Mouse (Mus musculus): ENCODE data around the gene Abtb2. TPM values are rescaled to one million over a fixed set of nuclear protein-coding genes. Genes with fewer than 3 reads are reported as not detected.

Abtb2 gene
- polyA plus RNA-seq, 1 experiment from 2014 or later: 2.1 TPM

GRCm38 (mm10) chr2:103656028-103656427 lies 89.9 kb downstream of the Abtb2 start:
- Histone ChIP-seq H3K4me2 (ENCODE audit: low read depth, low read length) (no peak overlapping the region), H3K27me3 (ENCODE audit: insufficient read depth, low read length) (no peaks in the 10 kb centered on the region), H3K4me1 (ENCODE audit: insufficient read depth) (no peaks in the 10 kb centered on the region), H3K9me3 (ENCODE audit: low read length) (no peaks in the 10 kb centered on the region), H3K9ac (replicated peaks) (no peak overlapping the region), H3K4me3 (ENCODE audit: low read depth, low read length) (no peak overlapping the region), H3K36me3 (replicated peaks; ENCODE audit: insufficient read depth, low read length) (no peaks in the 10 kb centered on the region), H3K27ac (ENCODE audit: low read depth) (no peak overlapping the region)
- no peak for DNase-seq
- TF ChIP-seq CTCF (IDR thresholded peaks at IDR 0.05; ENCODE audit: low read depth) (no peak), EP300 (IDR thresholded peaks at IDR 0.05; ENCODE audit: low read depth) (no peak)
- no peak for ATAC-seq

- Histone ChIP-seq H3K4me3 (ENCODE audit: low read depth, low read length) (no peak overlapping the region), H3K4me2 (ENCODE audit: low read depth, low read length) (no peak overlapping the region), H3K4me1 (ENCODE audit: insufficient read depth) (peaks cover 4% of the 10 kb centered on the region; the same call in 1 of the 2 replicates), H3K27ac (ENCODE audit: low read depth) (no peak overlapping the region), H3K36me3 (replicated peaks; ENCODE audit: insufficient read depth, low read length) (no peaks in the 10 kb centered on the region), H3K27me3 (ENCODE audit: insufficient read depth, low read length) (no peaks in the 10 kb centered on the region), H3K9ac (replicated peaks) (no peak overlapping the region), H3K9me3 (ENCODE audit: low read length) (no peaks in the 10 kb centered on the region)
- TF ChIP-seq EP300 (IDR thresholded peaks at IDR 0.05; ENCODE audit: low read depth) (no peak), CTCF (IDR thresholded peaks at IDR 0.05; ENCODE audit: low read depth) (no peak)
- DNase-seq (no peak), ATAC-seq (no peak)
- WGBS (ENCODE audit: insufficient replicate concordance): 55% methylated on average over 4 of the region's 4 CpGs
Measured at GRCm38 (mm10) chr2:103659167-103659566, 93.1 kb downstream of the Abtb2 start.

GRCm38 (mm10) chr2:103659648-103660556 lies 93.8 kb downstream of the Abtb2 start:
- H3K9ac ChIP-seq (replicated peaks): no peak overlapping the region
- TF ChIP-seq CTCF (IDR thresholded peaks at IDR 0.05; ENCODE audit: low read depth) (no peak), EP300 (IDR thresholded peaks at IDR 0.05; ENCODE audit: low read depth) (no peak)
- H3K27ac ChIP-seq (ENCODE audit: low read depth): no peak overlapping the region
- H3K4me1 ChIP-seq (ENCODE audit: insufficient read depth): peaks cover 4% of the 10 kb centered on the region; the same call in 1 of the 2 replicates
- DNase-seq (no peak), ATAC-seq (no peak)
- no peaks in the 10 kb centered on the region for H3K9me3 ChIP-seq (ENCODE audit: low read length)
- H3K4me2 ChIP-seq (ENCODE audit: low read depth, low read length): no peak overlapping the region
- H3K36me3 ChIP-seq (replicated peaks; ENCODE audit: insufficient read depth, low read length): no peaks in the 10 kb centered on the region
- no peak overlapping the region for H3K4me3 ChIP-seq (ENCODE audit: low read depth, low read length)
- no peaks in the 10 kb centered on the region for H3K27me3 ChIP-seq (ENCODE audit: insufficient read depth, low read length)
- 55% methylated on average over 15 of the region's 15 CpGs for WGBS (ENCODE audit: insufficient replicate concordance)

GRCm38 (mm10) chr2:103661696-103662095 lies 95.6 kb downstream of the Abtb2 start:
- H3K9ac ChIP-seq (replicated peaks): no peak overlapping the region
- TF ChIP-seq EP300 (IDR thresholded peaks at IDR 0.05; ENCODE audit: low read depth) (no peak), CTCF (IDR thresholded peaks at IDR 0.05; ENCODE audit: low read depth) (no peak)
- no peaks in the 10 kb centered on the region for H3K27me3 ChIP-seq (ENCODE audit: insufficient read depth, low read length)
- DNase-seq (no peak), ATAC-seq (no peak)
- peaks cover 4% of the 10 kb centered on the region; the same call in 1 of the 2 replicates for H3K4me1 ChIP-seq (ENCODE audit: insufficient read depth)
- H3K4me3 ChIP-seq (ENCODE audit: low read depth, low read length): no peak overlapping the region
- H3K4me2 ChIP-seq (ENCODE audit: low read depth, low read length): no peak overlapping the region
- H3K36me3 ChIP-seq (replicated peaks; ENCODE audit: insufficient read depth, low read length): no peaks in the 10 kb centered on the region
- WGBS (ENCODE audit: insufficient replicate concordance): 12% methylated on average over 1 of the region's 1 CpGs
- H3K27ac ChIP-seq (ENCODE audit: low read depth): no peak overlapping the region
- no peaks in the 10 kb centered on the region for H3K9me3 ChIP-seq (ENCODE audit: low read length)

- 49% methylated on average over 4 of the region's 4 CpGs for WGBS (ENCODE audit: insufficient replicate concordance)
- Histone ChIP-seq H3K27ac (ENCODE audit: low read depth) (no peak overlapping the region), H3K4me1 (ENCODE audit: insufficient read depth) (peaks cover 4% of the 10 kb centered on the region; the same call in 1 of the 2 replicates), H3K27me3 (ENCODE audit: insufficient read depth, low read length) (no peaks in the 10 kb centered on the region), H3K4me3 (ENCODE audit: low read depth, low read length) (no peak overlapping the region), H3K9ac (replicated peaks) (no peak overlapping the region), H3K9me3 (ENCODE audit: low read length) (no peaks in the 10 kb centered on the region), H3K36me3 (replicated peaks; ENCODE audit: insufficient read depth, low read length) (no peaks in the 10 kb centered on the region), H3K4me2 (ENCODE audit: low read depth, low read length) (no peak overlapping the region)
- ATAC-seq: no peak
- TF ChIP-seq CTCF (IDR thresholded peaks at IDR 0.05; ENCODE audit: low read depth) (no peak), EP300 (IDR thresholded peaks at IDR 0.05; ENCODE audit: low read depth) (no peak)
- no peak for DNase-seq
Measured at GRCm38 (mm10) chr2:103662121-103662520, 96.0 kb downstream of the Abtb2 start.

- TF ChIP-seq CTCF (IDR thresholded peaks at IDR 0.05; ENCODE audit: low read depth): no peak
- no peak for TF ChIP-seq EP300 (IDR thresholded peaks at IDR 0.05; ENCODE audit: low read depth)
- Histone ChIP-seq H3K4me3 (ENCODE audit: low read depth, low read length) (no peak overlapping the region), H3K9ac (replicated peaks) (no peak overlapping the region), H3K27me3 (ENCODE audit: insufficient read depth, low read length) (no peaks in the 10 kb centered on the region), H3K4me2 (ENCODE audit: low read depth, low read length) (no peak overlapping the region), H3K27ac (ENCODE audit: low read depth) (no peak overlapping the region), H3K4me1 (ENCODE audit: insufficient read depth) (peaks cover 11% of the 10 kb centered on the region), H3K9me3 (ENCODE audit: low read length) (no peaks in the 10 kb centered on the region), H3K36me3 (replicated peaks; ENCODE audit: insufficient read depth, low read length) (no peaks in the 10 kb centered on the region)
- ATAC-seq: no peak
- DNase-seq: no peak
- 56% methylated on average over 6 of the region's 6 CpGs for WGBS (ENCODE audit: insufficient replicate concordance)
Measured at GRCm38 (mm10) chr2:103664341-103664740, 98.2 kb downstream of the Abtb2 start.
